Mouse (Mus musculus): ENCODE data around the gene Dcaf5.

- no peak for TF ChIP-seq POLR2A (IDR thresholded peaks at IDR 0.05; ENCODE audit: borderline replicate concordance, extremely low read depth, low read depth, low read length)
- TF ChIP-seq CTCF (IDR thresholded peaks at IDR 0.05; ENCODE audit: insufficient read depth, low read length), result no peak
Observed at GRCm38 (mm10) chr12:80315321-80315720, 121.1 kb downstream of the Dcaf5 start.
